Mouse (Mus musculus) liver, embryonic 14.5 days (tissue): ENCODE results near the gene Itga7. TPM values are rescaled to one million over a fixed set of nuclear protein-coding genes. Genes with fewer than 3 reads are reported as not detected.

Source experiments
- ATAC-seq: fragments of 200-750 bp; cut with Nextera tagmentation; 2 replicates; pipeline ENCODE4 v1.8.0; 2017; ENCODE audit warnings: moderate number of reproducible peaks, mild to moderate bottlenecking, moderate library complexity; ENCODE audit not compliant: insufficient read depth
- DNase-seq, 3 experiments: peaks; one replicate each; pipeline ENCODE4 v3.0.0-alpha.2; 2012 to 2013; ENCODE audit warnings: low read depth in 3 of 3, low spot score in 3 of 3
- H3K27ac ChIP-seq: fragments of 300-500 bp; sonication (generic); 2 replicates; pipeline ENCODE4 v1.5.1; 2014; ENCODE audit warnings: moderate library complexity, mild to moderate bottlenecking, control low read depth, inconsistent platforms
- H3K27me3 ChIP-seq: fragments of 300-500 bp; sonication (generic); 2 replicates; pipeline ENCODE4 v1.6.1; 2014; ENCODE audit warnings: mild to moderate bottlenecking, low read length, moderate library complexity; ENCODE audit not compliant: control insufficient read depth, insufficient read depth
- H3K36me3 ChIP-seq: fragments of 300-500 bp; sonication (generic); replicated peaks from 2 replicates; pipeline ENCODE4 v1.6.1; 2014; ENCODE audit warnings: low read depth; ENCODE audit not compliant: control insufficient read depth, insufficient read depth
- H3K4me1 ChIP-seq, 2 experiments: fragments of 200-500 bp in 1 of 2; fragments of 300-500 bp in 1 of 2; sonication (generic) in 1 of 2; replicated peaks; 2 replicates each; pipeline ENCODE4 v1.6.1; 2012 to 2014; ENCODE audit warnings: antibody characterized with exemption in 1 of 2, inconsistent platforms in 1 of 2, low read length in 1 of 2; ENCODE audit not compliant: control insufficient read depth in 2 of 2, insufficient read depth in 2 of 2
- H3K4me2 ChIP-seq: fragments of 300-500 bp; sonication (generic); 2 replicates; pipeline ENCODE4 v1.6.1; 2014; ENCODE audit warnings: low read depth, mild to moderate bottlenecking, control low read depth, moderate library complexity
- H3K4me3 ChIP-seq, 2 experiments: fragments of 200-500 bp in 1 of 2; fragments of 300-500 bp in 1 of 2; sonication (generic) in 1 of 2; 2 replicates each; pipeline ENCODE4 v1.5.1; 2012 to 2014; ENCODE audit warnings: low read depth in 2 of 2, low read length in 2 of 2, mild to moderate bottlenecking in 2 of 2, control low read depth in 1 of 2, inconsistent platforms in 1 of 2, moderate library complexity in 1 of 2; ENCODE audit not compliant: insufficient read depth in 1 of 2
- H3K9ac ChIP-seq: fragments of 300-500 bp; sonication (generic); replicated peaks from 2 replicates; pipeline ENCODE4 v1.6.1; 2014; ENCODE audit warnings: mild to moderate bottlenecking, control low read depth, moderate library complexity
- H3K9me3 ChIP-seq: fragments of 300-500 bp; sonication (generic); 2 replicates; pipeline ENCODE4 v1.6.1; 2016; ENCODE audit warnings: low read length, mixed read lengths; ENCODE audit not compliant: control insufficient read depth
- CTCF ChIP-seq: IDR thresholded peaks from 2 replicates; pipeline ENCODE4 v1.5.1; 2016; ENCODE audit warnings: antibody characterized with exemption, low read depth, control low read depth
- EP300 ChIP-seq: IDR thresholded peaks from 2 replicates; pipeline ENCODE4 v1.6.1; 2016; ENCODE audit warnings: antibody characterized with exemption, low read depth
- WGBS: fragments of 180-500 bp; shearing (Covaris S2); extraction: QIAGEN DNeasy Blood & Tissue Kit; methylation state at CpG from one replicate; pipeline ENCODE4 v1.1.7; 2014; ENCODE audit not compliant: insufficient replicate concordance; 5-methylcytosine and 5-hydroxymethylcytosine counted together
- polyA plus RNA-seq, 2 experiments: library from polyadenylated mRNA; depleted of rRNA in 1 of 2; stranded (reverse) in 1 of 2; unstranded in 1 of 2; fragments of >200 nt; fragmentation: Nextera tagmentation in 1 of 2; extraction: Ambion mirVana in 1 of 2; gene quantifications; 2 replicates each; pipeline versions ENCODE4 v1.2.1 to v1.2.3; 2012 to 2014

The Itga7 gene
- polyA plus RNA-seq, 2 experiments: 0.15 to 0.19 TPM

DNA sequence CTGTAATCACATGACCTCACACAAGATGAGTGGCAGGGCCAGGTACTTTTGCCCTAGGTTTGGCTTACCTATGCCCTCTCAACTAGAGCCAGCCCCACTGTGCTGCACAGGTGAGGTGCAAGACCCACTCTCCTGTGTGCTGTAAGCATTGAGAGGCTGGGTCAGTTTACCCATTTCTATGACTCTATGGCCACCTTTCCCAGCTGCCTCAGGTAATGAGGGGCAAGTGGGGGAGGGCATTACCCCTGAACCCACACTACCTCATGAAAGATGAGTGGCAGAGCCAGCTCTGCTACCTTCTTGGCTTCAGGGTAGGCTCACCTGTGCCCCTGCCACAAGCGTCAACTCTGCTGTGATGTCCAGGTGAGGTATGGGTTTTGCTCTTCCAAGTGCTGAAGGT is 62.2 kb downstream of the Itga7 start:
- Histone ChIP-seq H3K9me3 (no peaks in the 10 kb centered on the region), H3K27ac (no peak overlapping the region), H3K36me3 (no peaks in the 10 kb centered on the region), H3K27me3 (no peaks in the 10 kb centered on the region), H3K4me1 (no peaks in the 10 kb centered on the region), H3K4me2 (no peak overlapping the region), H3K4me3 (no peak overlapping the region), H3K9ac (no peak overlapping the region)
- 63% methylated on average over 1 of the region's 1 CpGs for WGBS
- DNase-seq (no peak), ATAC-seq (no peak)
- TF ChIP-seq CTCF (no peak), EP300 (no peak)

DNA sequence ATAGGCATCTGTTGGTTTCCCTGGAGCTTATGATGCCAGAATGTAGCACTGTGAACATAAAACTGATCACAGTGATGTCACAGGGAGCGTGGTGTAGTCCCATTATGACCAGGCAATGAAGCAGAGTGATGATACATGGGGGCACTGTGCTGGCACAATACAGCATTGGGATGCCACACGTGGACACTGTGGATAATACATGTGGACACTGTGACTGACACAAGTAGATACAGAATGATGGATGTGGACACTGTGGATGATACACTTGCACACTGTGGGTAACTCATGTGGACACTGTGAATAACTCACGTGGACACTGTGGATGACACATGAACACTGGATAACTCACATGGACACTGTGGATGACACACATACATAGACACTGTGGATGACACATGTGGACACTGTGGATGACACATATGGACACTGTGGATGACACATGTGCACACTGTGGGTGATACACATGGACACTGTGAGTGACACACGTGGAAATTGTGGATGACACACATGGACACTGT is 63.0 kb downstream of the Itga7 start:
- DNase-seq (no peak), ATAC-seq (peak; percentile 18; the same call in 1 of the 2 replicates)
- no peak for TF ChIP-seq EP300
- no peak for TF ChIP-seq CTCF
- Histone ChIP-seq H3K36me3 (no peaks in the 10 kb centered on the region), H3K4me3 (no peak overlapping the region), H3K27ac (no peak overlapping the region), H3K9ac (no peak overlapping the region), H3K4me1 (no peaks in the 10 kb centered on the region), H3K9me3 (no peaks in the 10 kb centered on the region), H3K4me2 (no peak overlapping the region), H3K27me3 (no peaks in the 10 kb centered on the region)
- WGBS: 48% methylated on average over 4 of the region's 4 CpGs

DNA sequence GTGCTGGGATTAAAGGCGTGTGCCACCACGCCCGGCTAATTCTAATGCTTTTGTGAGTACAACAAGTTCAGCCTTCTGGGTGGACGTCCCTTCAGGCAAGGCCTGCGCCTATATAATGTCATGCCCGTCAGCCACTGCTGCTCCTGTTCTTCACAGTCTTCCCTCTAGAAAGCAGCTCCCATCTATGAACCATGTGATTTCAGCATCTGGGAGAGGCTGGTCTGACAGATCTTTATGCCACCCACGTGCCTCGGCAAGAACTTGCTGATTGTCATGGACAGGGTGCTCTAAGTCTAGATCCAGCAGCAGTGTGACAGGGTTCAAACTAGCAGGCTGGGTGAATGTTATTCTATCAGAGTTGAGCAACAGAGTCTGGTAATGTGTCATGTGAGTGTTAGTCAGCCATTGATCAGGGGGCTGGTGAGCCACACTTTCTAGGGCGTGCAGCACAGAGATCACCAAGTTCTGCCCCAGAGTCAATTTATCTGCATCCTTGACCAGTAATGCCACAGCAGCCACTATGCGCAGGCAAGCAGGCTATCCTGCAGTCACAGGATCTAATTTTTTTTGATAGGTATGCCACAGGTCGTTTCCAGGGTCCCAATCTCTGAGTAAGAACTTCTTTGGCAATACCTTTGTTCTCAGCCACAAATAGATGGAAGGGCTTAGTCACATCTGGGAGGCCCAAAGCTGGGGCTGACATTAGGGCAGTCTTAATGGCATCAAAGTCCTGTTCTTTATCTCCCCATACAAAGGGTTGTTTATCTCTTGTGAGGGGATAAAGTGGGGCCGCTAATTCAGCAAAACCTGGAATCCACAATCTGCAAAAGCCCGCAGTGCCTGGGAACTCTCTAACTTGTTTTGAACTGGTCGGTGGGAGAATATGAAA is 70.7 kb downstream of the Itga7 start:
- no peak overlapping the region for H3K4me3 ChIP-seq
- 64% methylated on average over 14 of the region's 14 CpGs for WGBS
- no peaks in the 10 kb centered on the region for H3K9me3 ChIP-seq
- TF ChIP-seq CTCF (no peak), EP300 (no peak)
- H3K9ac ChIP-seq: no peak overlapping the region
- DNase-seq (no peak), ATAC-seq (no peak)
- H3K27me3 ChIP-seq: no peaks in the 10 kb centered on the region
- no peaks in the 10 kb centered on the region for H3K4me1 ChIP-seq
- H3K27ac ChIP-seq: no peak overlapping the region
- no peaks in the 10 kb centered on the region for H3K36me3 ChIP-seq
- H3K4me2 ChIP-seq: no peak overlapping the region

Other genes starting within 250 kb of the Itga7 start
- gene Rab5b, start 237.6 kb upstream of the Itga7 start, polyA plus RNA-seq (2012; rRNA removed): 17.8 and 19.3 TPM in 2 replicates
- 24.5 and 26.2 TPM in 2 replicates for gene Rab5b, start 237.6 kb upstream of the Itga7 start, polyA plus RNA-seq (2014; fragmentation: Nextera tagmentation; extraction: Ambion mirVana)
- gene Pmel, start 229.6 kb upstream of the Itga7 start, polyA plus RNA-seq (2012; rRNA removed): 0.27 and 0.31 TPM in 2 replicates
- gene Pmel, start 229.6 kb upstream of the Itga7 start, polyA plus RNA-seq (2014; fragmentation: Nextera tagmentation; extraction: Ambion mirVana): 0.20 and 0.50 TPM in 2 replicates
- 38.8 and 40.7 TPM in 2 replicates for gene Cdk2, start 228.8 kb upstream of the Itga7 start, polyA plus RNA-seq (2012; rRNA removed)
- gene Cdk2, start 228.8 kb upstream of the Itga7 start, polyA plus RNA-seq (2014; fragmentation: Nextera tagmentation; extraction: Ambion mirVana): 51.8 and 56.6 TPM in 2 replicates
- gene Dgka, start 189.0 kb upstream of the Itga7 start, polyA plus RNA-seq (2012; rRNA removed): 1.4 and 1.6 TPM in 2 replicates
- 2.0 and 2.1 TPM in 2 replicates for gene Dgka, start 189.0 kb upstream of the Itga7 start, polyA plus RNA-seq (2014; fragmentation: Nextera tagmentation; extraction: Ambion mirVana)
- 14.2 and 19.5 TPM in 2 replicates for gene Pym1, start 185.9 kb upstream of the Itga7 start, polyA plus RNA-seq (2012; rRNA removed)
- 12.4 and 15.3 TPM in 2 replicates for gene Pym1, start 185.9 kb upstream of the Itga7 start, polyA plus RNA-seq (2014; fragmentation: Nextera tagmentation; extraction: Ambion mirVana)
- 8.0 and 9.5 TPM in 2 replicates for gene Mmp19, start 142.9 kb upstream of the Itga7 start, polyA plus RNA-seq (2012; rRNA removed)
- gene Mmp19, start 142.9 kb upstream of the Itga7 start, polyA plus RNA-seq (2014; fragmentation: Nextera tagmentation; extraction: Ambion mirVana): 8.3 and 8.9 TPM in 2 replicates
- gene Dnajc14, start 129.8 kb upstream of the Itga7 start, polyA plus RNA-seq (2012; rRNA removed): 4.2 and 6.0 TPM in 2 replicates
- gene Dnajc14, start 129.8 kb upstream of the Itga7 start, polyA plus RNA-seq (2014; fragmentation: Nextera tagmentation; extraction: Ambion mirVana): 10.7 and 12.3 TPM in 2 replicates
- gene Tmem198b, start 129.4 kb upstream of the Itga7 start, polyA plus RNA-seq (2012; rRNA removed): 2.1 and 2.9 TPM in 2 replicates
- gene Tmem198b, start 129.4 kb upstream of the Itga7 start, polyA plus RNA-seq (2014; fragmentation: Nextera tagmentation; extraction: Ambion mirVana): 0.99 and 1.5 TPM in 2 replicates
- gene Sarnp, start 116.5 kb upstream of the Itga7 start, polyA plus RNA-seq (2012; rRNA removed): 27.1 and 61.2 TPM in 2 replicates
- gene Sarnp, start 116.5 kb upstream of the Itga7 start, polyA plus RNA-seq (2014; fragmentation: Nextera tagmentation; extraction: Ambion mirVana): 122 and 125 TPM in 2 replicates
- gene Ormdl2, start 112.2 kb upstream of the Itga7 start, polyA plus RNA-seq (2012; rRNA removed): 43.1 and 47.8 TPM in 2 replicates
- 80.5 and 83.5 TPM in 2 replicates for gene Ormdl2, start 112.2 kb upstream of the Itga7 start, polyA plus RNA-seq (2014; fragmentation: Nextera tagmentation; extraction: Ambion mirVana)
- gene Gdf11, start 42.1 kb upstream of the Itga7 start, polyA plus RNA-seq (2012; rRNA removed): 0.32 and 0.36 TPM in 2 replicates
- gene Gdf11, start 42.1 kb upstream of the Itga7 start, polyA plus RNA-seq (2014; fragmentation: Nextera tagmentation; extraction: Ambion mirVana): 0.16 and 0.23 TPM in 2 replicates
- 22.5 and 29.6 TPM in 2 replicates for gene Cd63, start 32.8 kb upstream of the Itga7 start, polyA plus RNA-seq (2012; rRNA removed)
- gene Cd63, start 32.8 kb upstream of the Itga7 start, polyA plus RNA-seq (2014; fragmentation: Nextera tagmentation; extraction: Ambion mirVana): 73.0 and 85.0 TPM in 2 replicates
- 12.1 and 12.3 TPM in 2 replicates for gene Rdh5, start 10.9 kb upstream of the Itga7 start, polyA plus RNA-seq (2012; rRNA removed)
- 13.6 and 15.8 TPM in 2 replicates for gene Rdh5, start 10.9 kb upstream of the Itga7 start, polyA plus RNA-seq (2014; fragmentation: Nextera tagmentation; extraction: Ambion mirVana)
- 67.2 and 95.9 TPM in 2 replicates for gene Bloc1s1, start 9.8 kb upstream of the Itga7 start, polyA plus RNA-seq (2012; rRNA removed)
- 99.2 and 99.8 TPM in 2 replicates for gene Bloc1s1, start 9.8 kb upstream of the Itga7 start, polyA plus RNA-seq (2014; fragmentation: Nextera tagmentation; extraction: Ambion mirVana)
- gene Mettl7b, start 27.2 kb downstream of the Itga7 start, polyA plus RNA-seq (2012; rRNA removed): not detected in 2 replicates
- not detected in 2 replicates for gene Mettl7b, start 27.2 kb downstream of the Itga7 start, polyA plus RNA-seq (2014; fragmentation: Nextera tagmentation; extraction: Ambion mirVana)
- not detected in 2 replicates for gene Olfr9, start 55.6 kb downstream of the Itga7 start, polyA plus RNA-seq (2012; rRNA removed)
- gene Olfr9, start 55.6 kb downstream of the Itga7 start, polyA plus RNA-seq (2014; fragmentation: Nextera tagmentation; extraction: Ambion mirVana): not detected in 2 replicates
- gene Olfr763, start 77.0 kb downstream of the Itga7 start, polyA plus RNA-seq (2012; rRNA removed): not detected in 2 replicates
- gene Olfr763, start 77.0 kb downstream of the Itga7 start, polyA plus RNA-seq (2014; fragmentation: Nextera tagmentation; extraction: Ambion mirVana): not detected in 2 replicates
- not detected in 2 replicates for gene Olfr764-ps1, start 106.1 kb downstream of the Itga7 start, polyA plus RNA-seq (2012; rRNA removed)
- not detected in 2 replicates for gene Olfr764-ps1, start 106.1 kb downstream of the Itga7 start, polyA plus RNA-seq (2014; fragmentation: Nextera tagmentation; extraction: Ambion mirVana)
- gene Olfr765, start 116.2 kb downstream of the Itga7 start, polyA plus RNA-seq (2012; rRNA removed): not detected in 2 replicates
- gene Olfr765, start 116.2 kb downstream of the Itga7 start, polyA plus RNA-seq (2014; fragmentation: Nextera tagmentation; extraction: Ambion mirVana): not detected in 2 replicates
- gene Olfr766-ps1, start 135.2 kb downstream of the Itga7 start, polyA plus RNA-seq (2012; rRNA removed): not detected in 2 replicates
- gene Olfr766-ps1, start 135.2 kb downstream of the Itga7 start, polyA plus RNA-seq (2014; fragmentation: Nextera tagmentation; extraction: Ambion mirVana): not detected in 2 replicates
- gene Olfr767, start 149.1 kb downstream of the Itga7 start, polyA plus RNA-seq (2012; rRNA removed): not detected in 2 replicates
- not detected in 2 replicates for gene Olfr767, start 149.1 kb downstream of the Itga7 start, polyA plus RNA-seq (2014; fragmentation: Nextera tagmentation; extraction: Ambion mirVana)
- gene Olfr768, start 165.6 kb downstream of the Itga7 start, polyA plus RNA-seq (2012; rRNA removed): not detected in 2 replicates
- not detected in 2 replicates for gene Olfr768, start 165.6 kb downstream of the Itga7 start, polyA plus RNA-seq (2014; fragmentation: Nextera tagmentation; extraction: Ambion mirVana)
- not detected in 2 replicates for gene Olfr769, start 184.0 kb downstream of the Itga7 start, polyA plus RNA-seq (2012; rRNA removed)
- gene Olfr769, start 184.0 kb downstream of the Itga7 start, polyA plus RNA-seq (2014; fragmentation: Nextera tagmentation; extraction: Ambion mirVana): not detected in 2 replicates
- gene Olfr770, start 205.2 kb downstream of the Itga7 start, polyA plus RNA-seq (2012; rRNA removed): not detected in 2 replicates
- not detected in 2 replicates for gene Olfr770, start 205.2 kb downstream of the Itga7 start, polyA plus RNA-seq (2014; fragmentation: Nextera tagmentation; extraction: Ambion mirVana)
- not detected in 2 replicates for gene Olfr771, start 230.9 kb downstream of the Itga7 start, polyA plus RNA-seq (2012; rRNA removed)
- not detected in 2 replicates for gene Olfr771, start 230.9 kb downstream of the Itga7 start, polyA plus RNA-seq (2014; fragmentation: Nextera tagmentation; extraction: Ambion mirVana)
- not detected in 2 replicates for gene Olfr772, start 244.1 kb downstream of the Itga7 start, polyA plus RNA-seq (2012; rRNA removed)
- gene Olfr772, start 244.1 kb downstream of the Itga7 start, polyA plus RNA-seq (2014; fragmentation: Nextera tagmentation; extraction: Ambion mirVana): not detected in 2 replicates